Mouse (Mus musculus) layer of hippocampus, adult 2 months (tissue): ENCODE data around the gene Lsm2. TPM values are rescaled to one million over a fixed set of nuclear protein-coding genes. Genes with fewer than 3 reads are reported as not detected.
A peak's percentile ranks its signal among the peaks of the same experiment; 100 is the strongest.
"Not testable (repeated sequence)": the region's sequence is repeated elsewhere in the genome, so short reads cannot be mapped to it uniquely, and the experiment has no call there.

Experiments
- DNase-seq, 2 experiments: peaks; one replicate each; pipeline ENCODE4 v3.0.0; 2022; ENCODE audit warnings: low spot score in 2 of 2
- H3K27ac ChIP-seq: fragments of 200-600 bp; 2 replicates; pipeline ENCODE4 v1.8.1; 2022
- H3K4me3 ChIP-seq: fragments of 200-600 bp; 2 replicates; pipeline ENCODE4 v1.8.1; 2022; ENCODE audit warnings: mild to moderate bottlenecking
- CTCF ChIP-seq: fragments of 200-600 bp; conservative IDR thresholded peaks from 2 replicates; pipeline ENCODE4 v1.8.1; 2022; ENCODE audit warnings: antibody characterized with exemption, mild to moderate bottlenecking, moderate library complexity
- long read RNA-seq, 2 experiments: library from polyadenylated mRNA; stranded (forward); transcript quantifications; one replicate each; pipeline ENCODE4 v2.0.0; 2021; ENCODE audit warnings: borderline mapping rate in 2 of 2
- total RNA-seq, 2 experiments: library from RNA; stranded (reverse); gene quantifications; 2 replicates each; pipeline ENCODE4 v1.2.3; 2021

Lsm2 gene
- 10 to 100 TPM; 15.9 to 21.8 TPM for total RNA-seq
- long read RNA-seq, experiment 1, transcript Lsm2-202 (5 exons, 840 nt), result major isoform, 7 of 7 reads
- long read RNA-seq, experiment 1, partial matches to known transcripts, result 0 of 7 reads
- long read RNA-seq, experiment 1, other reads (novel, unspliced or antisense), result 0 of 7 reads
- long read RNA-seq, experiment 2, transcript Lsm2-202 (5 exons, 840 nt), result major isoform, 10 of 18 reads
- long read RNA-seq, experiment 2, partial matches to known transcripts, result 0 of 18 reads
- long read RNA-seq, experiment 2, other reads (novel, unspliced or antisense), result 4 of 18 reads

GRCm38 (mm10) chr17:34981690-34982180 lies at the start of gene Lsm2:
TSS of gene Lsm2 (plus strand) at chr17:34981862.
- 0 out of 2 replicates have a peak, but pooled peaks have one; percentile 49 for TF ChIP-seq CTCF
- DNase-seq, result peak; percentile 89 to 94
- H3K4me3 ChIP-seq, result peak within 1 kb of the TSS; percentile 74
- H3K27ac ChIP-seq, result peak within 1 kb of the TSS; percentile 95

- DNase-seq, result no peak
- peak overlapping the region; percentile 89; the same call in 1 of the 2 replicates for H3K27ac ChIP-seq
- H3K4me3 ChIP-seq, result peak overlapping the region; percentile 96
- no peak for TF ChIP-seq CTCF
These were observed 49.4 kb upstream of the Lsm2 start for GRCm38 (mm10) chr17:34932287-34932686.

GRCm38 (mm10) chr17:34934031-34934430 lies 47.6 kb upstream of the Lsm2 start:
- DNase-seq, result peak in 1 of 2 experiments; percentile 24
- no peak overlapping the region for H3K4me3 ChIP-seq
- H3K27ac ChIP-seq, result peak overlapping the region; percentile 47; the same call in 1 of the 2 replicates
- TF ChIP-seq CTCF, result no peak

GRCm38 (mm10) chr17:34934830-34935229 lies 46.8 kb upstream of the Lsm2 start:
- TF ChIP-seq CTCF, result no peak
- DNase-seq, result no peak
- Histone ChIP-seq H3K4me3 (no peak overlapping the region), H3K27ac (no peak overlapping the region)

GRCm38 (mm10) chr17:34937960-34938505 lies 43.6 kb upstream of the Lsm2 start:
- H3K27ac ChIP-seq, result no peak overlapping the region
- no peak for DNase-seq
- TF ChIP-seq CTCF, result no peak
- H3K4me3 ChIP-seq, result no peak overlapping the region

GRCm38 (mm10) chr17:34941344-34942041 lies 40.2 kb upstream of the Lsm2 start:
- Histone ChIP-seq H3K27ac (no peak overlapping the region), H3K4me3 (peak overlapping the region; percentile 35)
- no peak for TF ChIP-seq CTCF
- DNase-seq, result no peak

- no peak overlapping the region for H3K4me3 ChIP-seq
- no peak for DNase-seq
- no peak overlapping the region; the same call in 1 of the 2 replicates for H3K27ac ChIP-seq
- no peak for TF ChIP-seq CTCF
These were observed 38.4 kb upstream of the Lsm2 start for GRCm38 (mm10) chr17:34943128-34943815.

GRCm38 (mm10) chr17:34944362-34944761 lies 37.3 kb upstream of the Lsm2 start:
- no peak overlapping the region for H3K4me3 ChIP-seq
- no peak for DNase-seq
- no peak for TF ChIP-seq CTCF
- H3K27ac ChIP-seq, result no peak overlapping the region

- no peak overlapping the region for H3K27ac ChIP-seq
- no peak for TF ChIP-seq CTCF
- DNase-seq, result no peak
These were observed 35.0 kb upstream of the Lsm2 start for GRCm38 (mm10) chr17:34946486-34947140.

GRCm38 (mm10) chr17:34947606-34948005 lies 34.1 kb upstream of the Lsm2 start:
- DNase-seq, result no peak
- TF ChIP-seq CTCF, result peak; percentile 71
- no peak overlapping the region for H3K27ac ChIP-seq
- no peak overlapping the region for H3K4me3 ChIP-seq

More at GRCm38 (mm10) chr17:34946486-34947140, 35.0 kb upstream of the Lsm2 start:
- no peak overlapping the region for H3K4me3 ChIP-seq

GRCm38 (mm10) chr17:34948721-34949552 lies 32.7 kb upstream of the Lsm2 start:
- DNase-seq, H3K4me3 ChIP-seq, H3K27ac ChIP-seq: not testable (repeated sequence)
